14 mouse cellular contexts compared by ENCODE assay signal in genomic region chr15:96345312-96345849, GRCm38 (mm10). TPM values are rescaled to one million over a fixed set of nuclear protein-coding genes. Genes with fewer than 3 reads are reported as not detected.
DNase-seq lines count a peak whose midpoint lies in the region; ATAC-seq and TF ChIP-seq lines count a peak whose summit lies in the region.
"Had no signal": no experiment of that assay in that cellular context is flagged by ENCODE, and none has a peak within 500 bp of the region (broad histone marks: within the 10 kb centered on the region; RNA-seq: fewer than 3 reads in every experiment).

No protein-coding gene starts in this region.

- TF ChIP-seq EP300 in heart, adult 2 months (IDR thresholded peaks at IDR 0.05; ENCODE audit: insufficient read depth, low read depth, low read length) = no peak

- WGBS in heart, adult 2 months = 58% methylated on average over 6 of the region's 6 CpGs
- WGBS in lung, embryonic 16.5 days = 59% methylated on average over 6 of the region's 6 CpGs
- WGBS in intestine, embryonic 15.5 days = 70% methylated on average over 6 of the region's 6 CpGs
- 70% methylated on average over 6 of the region's 6 CpGs for WGBS in stomach, embryonic 15.5 days

- no peak for TF ChIP-seq POLR2A in heart, adult 2 months (IDR thresholded peaks at IDR 0.05; ENCODE audit: insufficient read depth, low read depth, low read length)

- peak; percentile 65; the same call in 1 of the 2 replicates for ATAC-seq in lung, embryonic 16.5 days (ENCODE audit: low read depth)
- no peak for ATAC-seq in intestine, embryonic 15.5 days
- ATAC-seq in stomach, embryonic 15.5 days (ENCODE audit: insufficient read depth, low FRiP score, low read depth) = no peak
- ATAC-seq: hindbrain, embryonic 16.5 days had no signal

- intact Hi-C loops in heart, adult 2 months (cut with DNase I) = loop anchor here (5.0 kb wide), 1 partner anchor 48 kb away; no protein-coding TSS in a partner anchor

- peak; percentile 35 for DNase-seq in heart, postnatal 4 days
- DNase-seq in heart, adult 2 months = no peak
- no peak for DNase-seq in lung, postnatal 14 days
- no peak for DNase-seq in adrenal gland, adult 8-10 months
- DNase-seq: gastrocnemius, postnatal 25 days; right cerebral cortex, postnatal 14 days; thymus, postnatal 25 days had no signal

- no peaks in the 10 kb centered on the region for H3K9me3 ChIP-seq in lung, embryonic 16.5 days (ENCODE audit: control insufficient read depth, low read length)
- no peaks in the 10 kb centered on the region for H3K9me3 ChIP-seq in intestine, embryonic 15.5 days
- H3K9me3 ChIP-seq in stomach, embryonic 15.5 days = no peaks in the 10 kb centered on the region
- H3K9me3 ChIP-seq: heart, embryonic 15.5 days; megakaryocyte, embryonic 14.5 days had no signal

- H3K27ac ChIP-seq in heart, adult 2 months = no peak overlapping the region
- H3K27ac ChIP-seq in lung, embryonic 16.5 days (ENCODE audit: low read length) = no peak overlapping the region
- 0 out of 2 replicates have a peak overlapping the region, but pooled peaks have one; percentile 14 for H3K27ac ChIP-seq in intestine, embryonic 15.5 days
- H3K27ac ChIP-seq in stomach, embryonic 15.5 days = peak overlapping the region; percentile 44; the same call in 1 of the 2 replicates
- H3K27ac ChIP-seq: heart, embryonic 15.5 days; layer of hippocampus, adult 2 months had no signal

- H3K36me3 ChIP-seq in heart, adult 2 months (ENCODE audit: control insufficient read depth, insufficient read depth, low read length) = peaks cover 4% of the 10 kb centered on the region; the same call in 1 of the 2 replicates
- peaks cover 3% of the 10 kb centered on the region for H3K36me3 ChIP-seq in lung, embryonic 16.5 days (ENCODE audit: control insufficient read depth, insufficient read depth, low read length)
- H3K36me3 ChIP-seq in intestine, embryonic 15.5 days = peaks cover 2% of the 10 kb centered on the region; the same call in 1 of the 2 replicates
- 0 out of 2 replicates have a peak, but pooled peaks cover 2% of the 10 kb centered on the region for H3K36me3 ChIP-seq in stomach, embryonic 15.5 days
- H3K36me3 ChIP-seq: heart, embryonic 15.5 days had no signal

- H3K4me2 ChIP-seq in lung, embryonic 16.5 days (ENCODE audit: low read depth, low read length) = no peak overlapping the region
- H3K4me2 ChIP-seq in intestine, embryonic 15.5 days (replicated peaks) = no peak overlapping the region
- no peak overlapping the region for H3K4me2 ChIP-seq in stomach, embryonic 15.5 days
- H3K4me2 ChIP-seq: heart, embryonic 15.5 days had no signal

- TF ChIP-seq CTCF in heart, adult 2 months (IDR thresholded peaks at IDR 0.05) = no peak

- peaks cover 7% of the 10 kb centered on the region for H3K4me1 ChIP-seq in heart, adult 2 months (ENCODE audit: control insufficient read depth, insufficient read depth, low read length)
- H3K4me1 ChIP-seq in lung, embryonic 16.5 days (replicated peaks; ENCODE audit: control insufficient read depth, insufficient read depth, low read length) = peaks cover 6% of the 10 kb centered on the region
- H3K4me1 ChIP-seq in intestine, embryonic 15.5 days (replicated peaks) = no peaks in the 10 kb centered on the region; the same call in 1 of the 2 replicates
- H3K4me1 ChIP-seq in stomach, embryonic 15.5 days = 0 out of 2 replicates have a peak, but pooled peaks cover 10% of the 10 kb centered on the region

- no peak overlapping the region for H3K4me3 ChIP-seq in heart, adult 2 months
- H3K4me3 ChIP-seq in lung, embryonic 16.5 days (ENCODE audit: low read length) = no peak overlapping the region
- H3K4me3 ChIP-seq in intestine, embryonic 15.5 days (replicated peaks) = no peak overlapping the region
- H3K4me3 ChIP-seq in stomach, embryonic 15.5 days (replicated peaks) = no peak overlapping the region
- H3K4me3 ChIP-seq: heart, embryonic 15.5 days; layer of hippocampus, adult 2 months had no signal

- no peak overlapping the region for H3K9ac ChIP-seq in heart, adult 2 months (ENCODE audit: low read depth, low read length)
- no peak overlapping the region for H3K9ac ChIP-seq in lung, embryonic 16.5 days (ENCODE audit: low read length)
- H3K9ac ChIP-seq in intestine, embryonic 15.5 days = no peak overlapping the region
- H3K9ac ChIP-seq in stomach, embryonic 15.5 days = no peak overlapping the region
- H3K9ac ChIP-seq: heart, embryonic 15.5 days had no signal

- H3K27me3 ChIP-seq in heart, adult 2 months (ENCODE audit: control insufficient read depth, insufficient read depth, low read length) = no peaks in the 10 kb centered on the region
- H3K27me3 ChIP-seq in lung, embryonic 16.5 days (ENCODE audit: control insufficient read depth, insufficient read depth, low read depth, low read length) = no peaks in the 10 kb centered on the region
- no peaks in the 10 kb centered on the region for H3K27me3 ChIP-seq in intestine, embryonic 15.5 days (replicated peaks)
- no peaks in the 10 kb centered on the region for H3K27me3 ChIP-seq in stomach, embryonic 15.5 days (replicated peaks)
- H3K27me3 ChIP-seq: heart, embryonic 15.5 days; megakaryocyte, embryonic 14.5 days had no signal

- peaks cover 8% of the 10 kb centered on the region for H3K79me2 ChIP-seq in heart, adult 2 months (replicated peaks; ENCODE audit: control insufficient read depth, insufficient read depth, low read length)

RNA-seq across cellular contexts. Expression of gene Arid2, which starts 58.1 kb away (rescaled TPM):
- 10 to 100 TPM; 42.9 to 47.6 TPM for total RNA-seq in heart, postnatal 4 days (2021)
- 10 to 100 TPM; 20.1 to 21.1 TPM for total RNA-seq in heart, adult 2 months (2021)
- polyA plus RNA-seq in heart, adult 2 months (2012; rRNA removed) = 8.0 and 13.7 TPM in 2 replicates
- polyA plus RNA-seq in lung, embryonic 16.5 days (2015; fragmentation: Nextera tagmentation; extraction: Ambion mirVana) = 20.8 and 21.5 TPM in 2 replicates
- 16.0 and 16.8 TPM in 2 replicates for polyA plus RNA-seq in intestine, embryonic 15.5 days (2015; fragmentation: Nextera tagmentation; extraction: Ambion mirVana)
- 18.4 and 19.4 TPM in 2 replicates for polyA plus RNA-seq in stomach, embryonic 15.5 days (2015; fragmentation: Nextera tagmentation; extraction: Ambion mirVana)
- 10 to 100 TPM; 39.0 to 55.2 (median 46.1) TPM for total RNA-seq in adrenal gland, adult 8-10 months (2022)

Comparison
In these comparisons a context has a peak if more than half of its experiments do, and no peak if none do; other contexts are left out.
1. H3K27ac ChIP-seq: peak in intestine, embryonic 15.5 days (single experiment) and stomach, embryonic 15.5 days (single experiment); none in heart, adult 2 months (single experiment) and lung, embryonic 16.5 days (single experiment).